Mouse (Mus musculus) T-cell, adult 2 months (primary cell): Measurements from ENCODE around the gene Atp11b.
A peak's percentile ranks its signal among the peaks of the same experiment; 100 is the strongest.

Experiments
- DNase-seq: peaks from one replicate; pipeline ENCODE4 v3.0.0; 2022; ENCODE audit warnings: low spot score

The Atp11b gene

GRCm38 (mm10) chr3:35753825-35754767 is at the start of gene Atp11b:
Gene Atp11b (plus strand): TSS chr3:35754106.
- DNase-seq, result peak; percentile 90

GRCm38 (mm10) chr3:35704328-35704613 is 49.6 kb upstream of the Atp11b start:
- no peak for DNase-seq

- no peak for DNase-seq
These were observed 34.2 kb upstream of the Atp11b start for GRCm38 (mm10) chr3:35719531-35720205.

GRCm38 (mm10) chr3:35720801-35721200 is 33.1 kb upstream of the Atp11b start:
- peak; percentile 88 for DNase-seq

- DNase-seq, result peak; percentile 55
These were observed 32.0 kb upstream of the Atp11b start for GRCm38 (mm10) chr3:35721818-35722446.

- peak; percentile 19 for DNase-seq
These were observed 31.1 kb upstream of the Atp11b start for GRCm38 (mm10) chr3:35722811-35723210.

GRCm38 (mm10) chr3:35723586-35724322 is 30.2 kb upstream of the Atp11b start:
- peak; percentile 53 for DNase-seq

GRCm38 (mm10) chr3:35725096-35725495 is 28.8 kb upstream of the Atp11b start:
- no peak for DNase-seq

GRCm38 (mm10) chr3:35726936-35727335 is 27.0 kb upstream of the Atp11b start:
- no peak for DNase-seq

GRCm38 (mm10) chr3:35729490-35729889 is 24.4 kb upstream of the Atp11b start:
- no peak for DNase-seq

GRCm38 (mm10) chr3:35731981-35732777 is 21.7 kb upstream of the Atp11b start:
- DNase-seq, result peak; percentile 62

- DNase-seq, result no peak
These were observed 21.1 kb upstream of the Atp11b start for GRCm38 (mm10) chr3:35732778-35733147.

GRCm38 (mm10) chr3:35734509-35734908 is 19.4 kb upstream of the Atp11b start:
- DNase-seq, result no peak

GRCm38 (mm10) chr3:35738071-35738470 is 15.8 kb upstream of the Atp11b start:
- no peak for DNase-seq

GRCm38 (mm10) chr3:35745010-35745409 is 8.9 kb upstream of the Atp11b start:
- no peak for DNase-seq

GRCm38 (mm10) chr3:35746840-35747456 is 7.0 kb upstream of the Atp11b start:
- peak; percentile 77 for DNase-seq

- no peak for DNase-seq
These were observed 3.6 kb upstream of the Atp11b start for GRCm38 (mm10) chr3:35750286-35750685.

- DNase-seq, result no peak
These were observed 2.2 kb upstream of the Atp11b start for GRCm38 (mm10) chr3:35751724-35752123.

GRCm38 (mm10) chr3:35762735-35763134 is 8.8 kb downstream of the Atp11b start:
- DNase-seq, result peak; percentile 55

GRCm38 (mm10) chr3:35764637-35765617 is 11.0 kb downstream of the Atp11b start:
- DNase-seq, result no peak
